Comparison of ENCODE assay signal across 18 mouse cellular contexts in genomic region chr16:38478296-38478695, GRCm38 (mm10). TPM values are rescaled to one million over a fixed set of nuclear protein-coding genes. Genes with fewer than 3 reads are reported as not detected.
"Had no signal": no experiment of that assay in that cellular context is flagged by ENCODE, and none has a peak within 500 bp of the region (broad histone marks: within the 10 kb centered on the region; RNA-seq: fewer than 3 reads in every experiment).

No protein-coding gene starts in this region.

- H3K9me3 ChIP-seq: neural tube, embryonic 12.5 days; neural tube, embryonic 13.5 days; neural tube, embryonic 15.5 days; stomach, embryonic 15.5 days had no signal

- H3K4me2 ChIP-seq: neural tube, embryonic 12.5 days; neural tube, embryonic 13.5 days; neural tube, embryonic 15.5 days; stomach, embryonic 15.5 days had no signal

- H3K27me3 ChIP-seq: neural tube, embryonic 15.5 days had no signal

- H3K4me3 ChIP-seq: neural tube, embryonic 12.5 days; neural tube, embryonic 13.5 days; neural tube, embryonic 15.5 days; stomach, embryonic 15.5 days had no signal

- H3K27ac ChIP-seq: neural tube, embryonic 12.5 days; neural tube, embryonic 13.5 days; neural tube, embryonic 15.5 days; stomach, embryonic 15.5 days; stomach, postnatal 0 days had no signal

- DNase-seq: retina, postnatal 1 day; right cerebral cortex, adult 18-20 months; right cerebral cortex, postnatal 14 days; right cerebral cortex, postnatal 25 days; right cerebral cortex, postnatal 4 days; spleen, adult 18-20 months; thymus, adult 18-20 months; thymus, adult 2 months; thymus, postnatal 14 days; thymus, postnatal 25 days; thymus, postnatal 36 days; thymus, postnatal 4 days had no signal

- H3K36me3 ChIP-seq: neural tube, embryonic 12.5 days; neural tube, embryonic 13.5 days; neural tube, embryonic 15.5 days; stomach, embryonic 15.5 days had no signal

- H3K9ac ChIP-seq: neural tube, embryonic 12.5 days; neural tube, embryonic 13.5 days; neural tube, embryonic 15.5 days; stomach, embryonic 15.5 days had no signal

RNA-seq across cellular contexts. Expression of gene Pla1a, which starts 45.4 kb away (rescaled TPM):
- polyA plus RNA-seq: stomach, embryonic 14.5 days had no signal
